Mouse (Mus musculus): ENCODE measurements around the gene Psmb1. TPM values are rescaled to one million over a fixed set of nuclear protein-coding genes. Genes with fewer than 3 reads are reported as not detected.

Gene Psmb1
- polyA plus RNA-seq, 1 experiment from 2014 or later = 264 TPM

- Histone ChIP-seq H3K4me3 (ENCODE audit: low read depth, low read length) (peak overlapping the region; percentile 86), H3K9me3 (ENCODE audit: control insufficient read depth, low read length) (no peaks in the 10 kb centered on the region), H3K27ac (ENCODE audit: low read depth, low read length) (no peak overlapping the region), H3K9ac (replicated peaks; ENCODE audit: low read depth, low read length) (peak overlapping the region; percentile 83), H3K4me1 (ENCODE audit: control insufficient read depth, insufficient read depth, low read length) (peaks cover 14% of the 10 kb centered on the region), H3K4me2 (ENCODE audit: low read depth, low read length) (peak overlapping the region; percentile 78), H3K36me3 (ENCODE audit: control insufficient read depth, insufficient read depth, low read length) (peaks cover 9% of the 10 kb centered on the region), H3K27me3 (ENCODE audit: control insufficient read depth, insufficient read depth, low read length) (no peaks in the 10 kb centered on the region)
- ATAC-seq (ENCODE audit: low read depth) = no peak
- WGBS = 65% methylated on average over 3 of the region's 3 CpGs
Measured at GRCm38 (mm10) chr17:15527811-15528136, 28.2 kb upstream of the Psmb1 start.

GRCm38 (mm10) chr17:15526986-15527810, 27.6 kb upstream of the Psmb1 start, which contains the start of gene Pdcd2:
TSS of gene Pdcd2 (minus strand) at chr17:15527301.
- Histone ChIP-seq H3K4me2 (ENCODE audit: low read depth, low read length) (peak within 1 kb of the TSS; percentile 78), H3K27ac (ENCODE audit: low read depth, low read length) (peak within 1 kb of the TSS; percentile 75), H3K27me3 (ENCODE audit: control insufficient read depth, insufficient read depth, low read length) (no peaks in the 10 kb centered on the region), H3K9me3 (ENCODE audit: control insufficient read depth, low read length) (no peaks in the 10 kb centered on the region), H3K9ac (replicated peaks; ENCODE audit: low read depth, low read length) (peak within 1 kb of the TSS; percentile 83), H3K4me3 (ENCODE audit: low read depth, low read length) (peak within 1 kb of the TSS; percentile 86), H3K4me1 (ENCODE audit: control insufficient read depth, insufficient read depth, low read length) (peaks cover 14% of the 10 kb centered on the region), H3K36me3 (ENCODE audit: control insufficient read depth, insufficient read depth, low read length) (peaks cover 12% of the 10 kb centered on the region)
- 2% methylated on average over 50 of the region's 55 CpGs for WGBS
- ATAC-seq (ENCODE audit: low read depth) = peak; percentile 98

- 15% methylated on average over 10 of the region's 10 CpGs for WGBS
- Histone ChIP-seq H3K9ac (replicated peaks; ENCODE audit: low read depth, low read length) (peak overlapping the region; percentile 83; the same call in 1 of the 2 replicates), H3K27ac (ENCODE audit: low read depth, low read length) (no peak overlapping the region; the same call in 1 of the 2 replicates)
Measured at GRCm38 (mm10) chr17:15526304-15526703, 26.8 kb upstream of the Psmb1 start.

GRCm38 (mm10) chr17:15518766-15519165, 19.2 kb upstream of the Psmb1 start:
- H3K9me3 ChIP-seq (ENCODE audit: control insufficient read depth, low read length) = no peaks in the 10 kb centered on the region
- H3K27ac ChIP-seq (ENCODE audit: low read depth, low read length) = no peak overlapping the region
- no peak overlapping the region for H3K9ac ChIP-seq (replicated peaks; ENCODE audit: low read depth, low read length)
- H3K4me1 ChIP-seq (ENCODE audit: control insufficient read depth, insufficient read depth, low read length) = no peaks in the 10 kb centered on the region
- H3K4me3 ChIP-seq (ENCODE audit: low read depth, low read length) = no peak overlapping the region
- 96% methylated on average over 1 of the region's 1 CpGs for WGBS
- no peak for ATAC-seq (ENCODE audit: low read depth)
- H3K27me3 ChIP-seq (ENCODE audit: control insufficient read depth, insufficient read depth, low read length) = no peaks in the 10 kb centered on the region
- H3K4me2 ChIP-seq (ENCODE audit: low read depth, low read length) = no peak overlapping the region
- peaks cover 77% of the 10 kb centered on the region for H3K36me3 ChIP-seq (ENCODE audit: control insufficient read depth, insufficient read depth, low read length)

More at GRCm38 (mm10) chr17:15526304-15526703, 26.8 kb upstream of the Psmb1 start:
- peaks cover 21% of the 10 kb centered on the region for H3K36me3 ChIP-seq (ENCODE audit: control insufficient read depth, insufficient read depth, low read length)
- no peaks in the 10 kb centered on the region for H3K27me3 ChIP-seq (ENCODE audit: control insufficient read depth, insufficient read depth, low read length)
- no peaks in the 10 kb centered on the region for H3K9me3 ChIP-seq (ENCODE audit: control insufficient read depth, low read length)
- H3K4me2 ChIP-seq (ENCODE audit: low read depth, low read length) = peak overlapping the region; percentile 78
- H3K4me1 ChIP-seq (ENCODE audit: control insufficient read depth, insufficient read depth, low read length) = peaks cover 14% of the 10 kb centered on the region
- H3K4me3 ChIP-seq (ENCODE audit: low read depth, low read length) = peak overlapping the region; percentile 86
- ATAC-seq (ENCODE audit: low read depth) = no peak

- ATAC-seq (ENCODE audit: low read depth) = no peak
- Histone ChIP-seq H3K27ac (ENCODE audit: low read depth, low read length) (no peak overlapping the region), H3K4me1 (ENCODE audit: control insufficient read depth, insufficient read depth, low read length) (no peaks in the 10 kb centered on the region), H3K27me3 (ENCODE audit: control insufficient read depth, insufficient read depth, low read length) (no peaks in the 10 kb centered on the region), H3K9ac (replicated peaks; ENCODE audit: low read depth, low read length) (no peak overlapping the region), H3K4me2 (ENCODE audit: low read depth, low read length) (no peak overlapping the region), H3K4me3 (ENCODE audit: low read depth, low read length) (no peak overlapping the region), H3K9me3 (ENCODE audit: control insufficient read depth, low read length) (no peaks in the 10 kb centered on the region), H3K36me3 (ENCODE audit: control insufficient read depth, insufficient read depth, low read length) (peaks cover 77% of the 10 kb centered on the region)
- WGBS = 97% methylated on average over 5 of the region's 5 CpGs
Measured at GRCm38 (mm10) chr17:15518186-15518585, 18.6 kb upstream of the Psmb1 start.

- ATAC-seq (ENCODE audit: low read depth) = no peak
- 80% methylated on average over 5 of the region's 5 CpGs for WGBS
Measured at GRCm38 (mm10) chr17:15517776-15518175, 18.2 kb upstream of the Psmb1 start.

GRCm38 (mm10) chr17:15510694-15511093, 11.1 kb upstream of the Psmb1 start:
- H3K9me3 ChIP-seq (ENCODE audit: control insufficient read depth, low read length) = no peaks in the 10 kb centered on the region
- WGBS = 21% methylated on average over 2 of the region's 2 CpGs
- peaks cover 71% of the 10 kb centered on the region for H3K36me3 ChIP-seq (ENCODE audit: control insufficient read depth, insufficient read depth, low read length)

More at GRCm38 (mm10) chr17:15517776-15518175, 18.2 kb upstream of the Psmb1 start:
- Histone ChIP-seq H3K9ac (replicated peaks; ENCODE audit: low read depth, low read length) (no peak overlapping the region), H3K4me2 (ENCODE audit: low read depth, low read length) (no peak overlapping the region), H3K4me3 (ENCODE audit: low read depth, low read length) (no peak overlapping the region), H3K27me3 (ENCODE audit: control insufficient read depth, insufficient read depth, low read length) (no peaks in the 10 kb centered on the region), H3K9me3 (ENCODE audit: control insufficient read depth, low read length) (no peaks in the 10 kb centered on the region), H3K36me3 (ENCODE audit: control insufficient read depth, insufficient read depth, low read length) (peaks cover 77% of the 10 kb centered on the region), H3K27ac (ENCODE audit: low read depth, low read length) (no peak overlapping the region), H3K4me1 (ENCODE audit: control insufficient read depth, insufficient read depth, low read length) (no peaks in the 10 kb centered on the region)

GRCm38 (mm10) chr17:15498753-15499113, 818 bp downstream of the Psmb1 start:
- Histone ChIP-seq H3K9me3 (ENCODE audit: control insufficient read depth, low read length) (no peaks in the 10 kb centered on the region), H3K27me3 (ENCODE audit: control insufficient read depth, insufficient read depth, low read length) (no peaks in the 10 kb centered on the region), H3K4me2 (ENCODE audit: low read depth, low read length) (peak overlapping the region; percentile 78), H3K27ac (ENCODE audit: low read depth, low read length) (peak overlapping the region; percentile 67; the same call in 1 of the 2 replicates), H3K36me3 (ENCODE audit: control insufficient read depth, insufficient read depth, low read length) (peaks cover 10% of the 10 kb centered on the region), H3K4me3 (ENCODE audit: low read depth, low read length) (peak overlapping the region; percentile 76), H3K4me1 (ENCODE audit: control insufficient read depth, insufficient read depth, low read length) (peaks cover 27% of the 10 kb centered on the region), H3K9ac (replicated peaks; ENCODE audit: low read depth, low read length) (0 out of 2 replicates have a peak overlapping the region, but pooled peaks have one; percentile 30)
- ATAC-seq (ENCODE audit: low read depth) = no peak
- 47% methylated on average over 7 of the region's 7 CpGs for WGBS

More at GRCm38 (mm10) chr17:15510694-15511093, 11.1 kb upstream of the Psmb1 start:
- H3K4me2 ChIP-seq (ENCODE audit: low read depth, low read length) = no peak overlapping the region
- H3K4me3 ChIP-seq (ENCODE audit: low read depth, low read length) = no peak overlapping the region
- no peak overlapping the region for H3K27ac ChIP-seq (ENCODE audit: low read depth, low read length)
- H3K27me3 ChIP-seq (ENCODE audit: control insufficient read depth, insufficient read depth, low read length) = no peaks in the 10 kb centered on the region
- no peaks in the 10 kb centered on the region for H3K4me1 ChIP-seq (ENCODE audit: control insufficient read depth, insufficient read depth, low read length)
- no peak overlapping the region for H3K9ac ChIP-seq (replicated peaks; ENCODE audit: low read depth, low read length)
- no peak for ATAC-seq (ENCODE audit: low read depth)
